Comparison of ENCODE assay signal across 13 mouse cellular contexts in the genomic region with DNA sequence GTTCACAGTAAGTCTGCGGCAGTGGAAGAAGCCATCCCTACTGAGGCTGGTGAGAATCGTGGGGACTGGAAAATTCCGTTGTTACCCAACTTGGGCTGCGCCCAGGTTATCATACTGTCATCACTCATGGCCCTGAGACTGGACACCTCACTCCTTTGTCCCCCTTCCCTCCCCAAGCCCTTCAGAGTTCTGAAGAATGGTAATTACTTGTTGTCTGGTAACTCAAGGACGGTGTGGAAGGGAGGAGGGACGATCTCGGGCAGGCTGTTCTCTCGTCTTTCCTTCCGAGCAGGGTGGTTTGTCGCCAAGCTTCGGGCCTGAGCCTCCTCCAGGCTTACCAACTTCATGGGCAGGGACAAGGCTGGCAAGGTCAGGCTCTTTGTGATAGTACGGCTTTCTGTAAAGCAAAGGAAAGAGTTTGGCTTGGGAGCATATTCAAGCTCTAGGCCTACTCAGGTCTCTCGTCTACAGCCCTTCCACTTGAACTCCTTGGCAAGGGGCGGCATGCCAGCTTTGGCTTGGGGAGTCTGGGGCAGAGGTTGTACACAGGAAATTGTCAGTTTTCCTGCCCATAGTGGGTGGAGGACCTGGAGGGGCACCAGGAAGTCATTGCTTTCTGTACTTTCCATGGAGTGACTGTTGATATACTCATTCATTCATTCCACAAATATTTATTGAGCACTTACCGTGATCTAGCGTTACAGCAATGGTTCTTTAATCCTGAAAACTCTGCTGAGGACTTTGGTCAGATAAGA.
A peak's percentile ranks its signal among the peaks of the same experiment; 100 is the strongest.
DNase-seq lines count a peak whose midpoint lies in the region; TF ChIP-seq lines count a peak whose summit lies in the region.
"Had no signal": no experiment of that assay in that cellular context is flagged by ENCODE, and none has a peak within 500 bp of the region (broad histone marks: within the 10 kb centered on the region; RNA-seq: fewer than 3 reads in every experiment).

No protein-coding gene starts in this region.

- H3K27ac ChIP-seq in heart, adult 2 months, result peak overlapping the region; percentile 44
- H3K27ac ChIP-seq: layer of hippocampus, adult 2 months; liver, embryonic 13.5 days; midbrain, embryonic 10.5 days had no signal

- WGBS in heart, adult 2 months, result 68% methylated on average over 16 of the region's 16 CpGs
- 46% methylated on average over 16 of the region's 16 CpGs for whole genome bisulfite sequencing in lung, adult 2 months

- H3K4me1 ChIP-seq in heart, adult 2 months (ENCODE audit: control insufficient read depth, insufficient read depth, low read length), result peaks cover 17% of the 10 kb centered on the region
- H3K4me1 ChIP-seq in lung, adult 2 months (ENCODE audit: control insufficient read depth, insufficient read depth, low read length), result peaks cover 39% of the 10 kb centered on the region
- H3K4me1 ChIP-seq: liver, embryonic 13.5 days; midbrain, embryonic 10.5 days had no signal

- peak in 1 of 2 experiments; percentile 40 for DNase-seq in heart, adult 2 months
- DNase-seq in heart, adult 9 months (ENCODE audit: low spot score in 2 of 2), result no peak
- DNase-seq in ovary, postnatal 36 days (ENCODE audit: low spot score), result peak; percentile 54
- DNase-seq in ovary, postnatal 10 days (ENCODE audit: low spot score), result no peak
- DNase-seq in lung, adult 2 months, result peak; percentile 86
- DNase-seq in left cerebral cortex, postnatal 25 days (ENCODE audit: low spot score in 2 of 2), result no peak
- no peak for DNase-seq in spleen, postnatal 14 days (ENCODE audit: low spot score in 2 of 2)
- DNase-seq in thymus, postnatal 4 days, result no peak
- DNase-seq: cerebellum, postnatal 10 days; liver, embryonic 13.5 days; thymus, adult 18-20 months had no signal

- H3K9ac ChIP-seq in heart, adult 2 months (ENCODE audit: low read depth, low read length), result no peak overlapping the region
- H3K9ac ChIP-seq: liver, embryonic 13.5 days had no signal

- no peaks in the 10 kb centered on the region for H3K27me3 ChIP-seq in heart, adult 2 months (ENCODE audit: control insufficient read depth, insufficient read depth, low read length)
- H3K27me3 ChIP-seq: liver, embryonic 13.5 days had no signal

- H3K79me2 ChIP-seq in heart, adult 2 months (replicated peaks; ENCODE audit: control insufficient read depth, insufficient read depth, low read length), result no peaks in the 10 kb centered on the region

- no peak for TF ChIP-seq CTCF in heart, adult 2 months (IDR thresholded peaks at IDR 0.05)
- no peak for TF ChIP-seq CTCF in lung, adult 2 months (IDR thresholded peaks at IDR 0.05; ENCODE audit: insufficient read depth, low read length)

- H3K4me3 ChIP-seq in heart, adult 2 months, result no peak overlapping the region
- no peak overlapping the region for H3K4me3 ChIP-seq in lung, adult 2 months (replicated peaks; ENCODE audit: extremely low read depth, low read depth, low read length)
- H3K4me3 ChIP-seq: layer of hippocampus, adult 2 months; liver, embryonic 13.5 days; midbrain, embryonic 10.5 days had no signal

- peaks cover 13% of the 10 kb centered on the region for H3K36me3 ChIP-seq in heart, adult 2 months (ENCODE audit: control insufficient read depth, insufficient read depth, low read length)
- H3K36me3 ChIP-seq: liver, embryonic 13.5 days; midbrain, embryonic 10.5 days had no signal

- no peak for TF ChIP-seq EP300 in heart, adult 2 months (IDR thresholded peaks at IDR 0.05; ENCODE audit: insufficient read depth, low read depth, low read length)

- no peak for TF ChIP-seq POLR2A in heart, adult 2 months (IDR thresholded peaks at IDR 0.05; ENCODE audit: insufficient read depth, low read depth, low read length)
- no peak for TF ChIP-seq POLR2A in lung, adult 2 months (IDR thresholded peaks at IDR 0.05; ENCODE audit: borderline replicate concordance, extremely low read depth, low read depth, low read length)

- intact Hi-C loops in heart, adult 2 months (cut with DNase I), result loop anchor here (10.0 kb wide), 1 partner anchor 54 kb away; no protein-coding TSS in a partner anchor
- intact Hi-C loops in left cerebral cortex, postnatal 25 days (cut with DNase I), result loop anchor here (10.0 kb wide), 2 partner anchors 104 to 434 kb away; no protein-coding TSS in a partner anchor

Comparison
In these comparisons a context has a peak if more than half of its experiments do, and no peak if none do; other contexts are left out.
1. DNase-seq: peak in ovary, postnatal 36 days (single experiment) and lung, adult 2 months (single experiment); none in heart, adult 9 months (0 of 2), ovary, postnatal 10 days (single experiment), left cerebral cortex, postnatal 25 days (0 of 2), spleen, postnatal 14 days (0 of 2) and thymus, postnatal 4 days (single experiment).